Mouse (Mus musculus) thymus, adult 2 months (tissue): ENCODE measurements around the gene Spsb2. TPM values are rescaled to one million over a fixed set of nuclear protein-coding genes. Genes with fewer than 3 reads are reported as not detected.
"Not testable (repeated sequence)": the region's sequence is repeated elsewhere in the genome, so short reads cannot be mapped to it uniquely, and the experiment has no call there.

Source experiments
- DNase-seq: peaks from one replicate; pipeline ENCODE4 v3.0.0; 2021
- H3K27ac ChIP-seq: fragments of 200-500 bp; 2 replicates; pipeline ENCODE4 v1.5.1; 2012; ENCODE audit warnings: low read length, control low read depth; ENCODE audit not compliant: control insufficient read depth, insufficient read depth
- H3K27me3 ChIP-seq: fragments of 200-500 bp; 2 replicates; pipeline ENCODE4 v1.6.1; 2012; ENCODE audit warnings: mild to moderate bottlenecking, low read length, moderate library complexity, mixed read lengths; ENCODE audit not compliant: control insufficient read depth, insufficient read depth
- H3K36me3 ChIP-seq: fragments of 200-500 bp; 2 replicates; pipeline ENCODE4 v1.6.1; 2012; ENCODE audit warnings: mild to moderate bottlenecking, low read length, moderate library complexity; ENCODE audit not compliant: control insufficient read depth, insufficient read depth
- H3K4me1 ChIP-seq: fragments of 200-500 bp; replicated peaks from 2 replicates; pipeline ENCODE4 v1.6.1; 2012; ENCODE audit warnings: low read length; ENCODE audit not compliant: control insufficient read depth, insufficient read depth
- H3K4me3 ChIP-seq: fragments of 200-500 bp; 2 replicates; pipeline ENCODE4 v1.5.1; 2012; ENCODE audit warnings: mild to moderate bottlenecking, low read length, control low read depth, moderate library complexity; ENCODE audit not compliant: control insufficient read depth, insufficient read depth
- CTCF ChIP-seq: fragments of 200-500 bp; IDR thresholded peaks from 2 replicates; pipeline ENCODE4 v1.5.1; 2012; ENCODE audit warnings: mild to moderate bottlenecking, control low read depth, low read length, moderate library complexity, borderline replicate concordance; ENCODE audit not compliant: control insufficient read depth, poor library complexity, insufficient read depth; ENCODE audit errors: extremely low read depth
- POLR2A ChIP-seq: fragments of 200-500 bp; IDR thresholded peaks from 2 replicates; pipeline ENCODE4 v1.6.1; 2012; ENCODE audit warnings: mild to moderate bottlenecking, low read length, control low read depth, moderate library complexity; ENCODE audit not compliant: control insufficient read depth, poor library complexity, insufficient read depth; ENCODE audit errors: extremely low read depth
- WGBS: fragments of 180-500 bp; shearing (Covaris S2); methylation state at CpG from one replicate; pipeline ENCODE4 v1.1.7; 2018; 5-methylcytosine and 5-hydroxymethylcytosine counted together
- polyA plus RNA-seq: library from polyadenylated mRNA; depleted of rRNA; stranded (reverse); fragments of >200 nt; gene quantifications from 2 replicates; pipeline ENCODE4 v1.2.3, GENCODE M21; 2012

Gene Spsb2
- polyA plus RNA-seq, 1 experiment, result 8.1 TPM

GRCm38 (mm10) chr6:124807986-124808357, 489 bp upstream of the Spsb2 start:
- no peak for DNase-seq
- 92% methylated on average over 6 of the region's 6 CpGs for WGBS
- no peaks in the 10 kb centered on the region for H3K36me3 ChIP-seq
- no peak overlapping the region for H3K27ac ChIP-seq
- H3K27me3 ChIP-seq, result no peaks in the 10 kb centered on the region
- TF ChIP-seq CTCF (no peak), POLR2A (no peak)
- no peak overlapping the region for H3K4me3 ChIP-seq
- peaks cover 24% of the 10 kb centered on the region for H3K4me1 ChIP-seq

GRCm38 (mm10) chr6:124809052-124809774, 752 bp downstream of the Spsb2 start:
- no peaks in the 10 kb centered on the region for H3K27me3 ChIP-seq
- WGBS, result 2% methylated on average over 35 of the region's 35 CpGs
- H3K4me3 ChIP-seq, result peak overlapping the region; percentile 55
- H3K27ac ChIP-seq, result no peak overlapping the region
- no peaks in the 10 kb centered on the region for H3K36me3 ChIP-seq
- H3K4me1 ChIP-seq, result peaks cover 29% of the 10 kb centered on the region
- peak; percentile 73 for DNase-seq
- TF ChIP-seq POLR2A, result 0 out of 2 replicates have a peak, but pooled peaks have one; percentile 35
- peak; percentile 59; the same call in 1 of the 2 replicates for TF ChIP-seq CTCF

- Histone ChIP-seq H3K4me3 (peak overlapping the region; percentile 55; the same call in 1 of the 2 replicates), H3K4me1 (peaks cover 33% of the 10 kb centered on the region), H3K27ac (no peak overlapping the region), H3K36me3 (no peaks in the 10 kb centered on the region), H3K27me3 (no peaks in the 10 kb centered on the region)
- WGBS, result 84% methylated on average over 14 of the region's 14 CpGs
- no peak for DNase-seq
- TF ChIP-seq CTCF (no peak), POLR2A (no peak)
These were observed 1.5 kb downstream of the Spsb2 start for GRCm38 (mm10) chr6:124809775-124810538.

- not testable (repeated sequence) for H3K36me3 ChIP-seq, H3K27me3 ChIP-seq, DNase-seq, H3K27ac ChIP-seq, H3K4me3 ChIP-seq
- WGBS, result 94% methylated on average over 11 of the region's 11 CpGs
- H3K4me1 ChIP-seq, result peaks cover 29% of the 10 kb centered on the region
These were observed 2.3 kb downstream of the Spsb2 start for GRCm38 (mm10) chr6:124810566-124811402.

GRCm38 (mm10) chr6:124811403-124811665, 2.9 kb downstream of the Spsb2 start:
- peaks cover 29% of the 10 kb centered on the region for H3K4me1 ChIP-seq
- no peak for DNase-seq
- H3K36me3 ChIP-seq, result no peaks in the 10 kb centered on the region
- H3K27ac ChIP-seq, result no peak overlapping the region
- H3K27me3 ChIP-seq, result no peaks in the 10 kb centered on the region
- WGBS, result 94% methylated on average over 4 of the region's 4 CpGs
- TF ChIP-seq CTCF (no peak), POLR2A (no peak)
- H3K4me3 ChIP-seq, result no peak overlapping the region

- Histone ChIP-seq H3K4me1 (peaks cover 29% of the 10 kb centered on the region), H3K36me3 (no peaks in the 10 kb centered on the region; the same call in 1 of the 2 replicates), H3K4me3 (no peak overlapping the region), H3K27me3 (no peaks in the 10 kb centered on the region), H3K27ac (no peak overlapping the region)
- DNase-seq, result no peak
- TF ChIP-seq POLR2A (no peak), CTCF (no peak)
- WGBS, result 96% methylated on average over 24 of the region's 24 CpGs
These were observed 3.5 kb downstream of the Spsb2 start for GRCm38 (mm10) chr6:124811701-124812560.
